Mouse (Mus musculus) A20 (cell line): ENCODE data around the gene Col6a2.

Source experiments
- DNase-seq: peaks from one replicate; pipeline ENCODE4 v3.0.0-alpha.2; 2011; ENCODE audit warnings: low read depth, low spot score

Col6a2 gene

GRCm38 (mm10) chr10:76622928-76623680, at the start of gene Col6a2:
Col6a2 (minus strand) TSS chr10:76623630.
- DNase-seq, result peak; percentile 53

DNA sequence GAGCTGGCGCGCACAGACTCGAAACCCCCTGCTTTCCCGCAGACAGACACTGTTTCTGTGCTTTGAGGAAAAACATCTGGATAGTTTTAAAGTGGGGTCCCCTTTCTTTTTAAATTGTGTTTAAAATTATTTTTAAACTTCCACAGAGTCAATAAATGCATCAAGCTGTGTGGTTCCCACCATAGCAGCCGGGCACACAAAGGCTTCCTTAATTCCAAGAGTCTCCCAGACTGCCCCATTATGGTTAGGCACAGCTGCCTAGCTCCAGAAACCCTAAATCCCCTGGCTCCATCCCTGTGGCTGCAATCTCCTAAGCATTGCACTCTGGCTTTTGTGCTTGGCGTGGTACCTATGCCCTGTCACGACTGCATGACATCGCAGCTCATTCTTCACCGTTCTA, 48.5 kb upstream of the Col6a2 start:
- no peak for DNase-seq

DNA sequence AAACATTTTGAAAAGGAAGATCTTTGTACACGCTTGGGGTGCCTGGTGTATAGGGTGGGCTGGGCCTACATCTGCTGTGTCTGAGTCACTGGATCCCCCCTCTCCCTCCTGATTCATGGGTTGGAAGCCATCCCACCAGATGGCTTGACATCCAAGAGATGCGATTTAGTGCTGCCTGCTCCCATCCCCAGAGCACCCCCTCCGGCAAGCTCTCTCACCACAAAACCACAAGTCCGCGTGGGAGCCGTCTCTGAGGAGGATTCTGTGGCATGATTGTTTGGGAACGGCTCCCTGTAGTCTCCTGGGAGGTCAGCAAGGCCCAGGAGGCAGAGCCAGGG, 45.5 kb upstream of the Col6a2 start:
- no peak for DNase-seq

GRCm38 (mm10) chr10:76668261-76668946, 45.0 kb upstream of the Col6a2 start:
- no peak for DNase-seq

GRCm38 (mm10) chr10:76667197-76667805, 43.9 kb upstream of the Col6a2 start:
- no peak for DNase-seq

DNA sequence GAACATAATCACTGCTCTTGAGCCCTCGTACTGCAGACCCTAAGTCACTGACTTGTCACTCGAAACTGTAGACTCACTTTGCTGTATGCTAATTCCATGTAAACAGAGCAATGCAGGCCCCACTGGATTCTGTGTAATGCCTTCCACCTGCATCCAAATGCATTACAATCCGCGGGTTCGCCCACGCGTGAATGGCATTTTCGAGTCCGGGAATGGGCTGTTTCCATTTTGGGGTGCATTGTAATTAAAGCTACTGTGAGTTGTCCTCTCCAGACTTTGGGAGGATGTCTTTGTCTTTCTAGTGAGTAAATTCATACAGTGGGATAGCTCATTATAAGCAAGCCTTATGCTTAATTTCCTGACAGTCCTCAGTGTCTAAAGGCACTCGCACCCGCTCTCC, 42.1 kb upstream of the Col6a2 start:
- DNase-seq, result no peak

- no peak for DNase-seq
Observed at GRCm38 (mm10) chr10:76664156-76665115, 41.0 kb upstream of the Col6a2 start.

DNA sequence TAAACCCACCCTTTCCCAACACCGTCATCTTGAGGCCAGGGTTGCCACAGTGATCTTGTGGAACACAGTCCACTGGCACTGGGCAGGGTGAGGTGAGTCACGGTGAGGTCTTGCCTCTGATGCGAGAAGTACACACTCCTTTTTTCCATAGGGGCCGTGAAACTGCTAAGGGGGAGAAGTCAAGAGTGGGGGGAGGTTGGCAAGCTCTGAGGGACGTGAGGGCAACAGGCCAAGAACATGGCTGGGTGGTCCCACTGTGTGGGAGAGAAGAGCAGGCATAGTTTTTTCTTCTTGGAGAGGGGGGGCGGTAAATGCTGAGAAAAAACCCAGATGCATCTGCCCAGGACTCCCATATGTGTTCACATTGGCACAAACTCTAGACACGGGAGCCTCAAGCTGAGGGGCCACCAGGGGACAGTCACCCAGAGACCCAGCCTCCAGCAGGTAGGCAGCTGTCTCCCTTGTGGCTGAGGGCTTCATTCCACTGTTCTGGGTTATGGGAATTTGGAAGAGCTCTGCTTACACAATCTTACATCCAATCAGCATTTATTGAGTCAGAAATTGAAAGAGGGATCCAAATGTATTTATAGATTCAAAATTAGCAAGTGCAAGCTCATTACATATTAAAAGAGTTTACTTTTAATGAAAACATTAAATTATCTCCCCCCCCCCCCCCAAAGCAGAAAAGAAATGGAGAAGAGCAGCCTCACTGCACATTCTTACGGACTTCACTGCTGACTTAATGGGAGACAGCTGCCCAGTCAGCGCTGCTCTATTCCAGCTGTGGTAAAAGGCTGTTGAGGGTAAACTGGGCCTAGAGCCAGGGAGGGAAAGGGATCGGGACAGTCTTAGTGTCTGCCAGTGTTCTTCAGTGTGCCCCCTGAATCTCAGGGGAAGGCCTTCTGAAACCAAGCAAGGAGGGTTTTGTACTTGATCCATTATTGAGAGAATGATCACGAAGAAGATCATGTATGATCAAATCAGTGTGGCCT, 30.2 kb upstream of the Col6a2 start:
- DNase-seq, result no peak

- DNase-seq, result no peak
Observed at GRCm38 (mm10) chr10:76650662-76651342, 27.4 kb upstream of the Col6a2 start.

DNA sequence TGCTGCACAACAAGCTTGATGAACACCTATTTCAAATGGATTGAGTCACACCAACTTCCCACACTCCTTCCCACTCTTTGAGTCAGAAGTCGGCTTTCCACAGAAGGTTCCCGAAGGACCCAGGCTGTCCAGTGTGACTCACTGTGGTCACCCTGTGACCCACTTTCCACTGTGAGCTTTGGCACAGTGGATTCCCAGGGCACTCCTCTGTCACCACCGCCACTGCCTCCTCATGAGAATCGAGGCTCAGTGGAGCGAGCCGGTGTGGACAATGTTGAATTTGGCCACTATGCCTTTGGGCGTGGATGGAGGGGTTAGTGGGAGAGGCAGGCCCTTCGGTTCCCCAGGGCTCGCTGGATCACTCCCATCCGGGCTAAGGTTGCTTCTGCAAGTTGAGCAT, 25.3 kb upstream of the Col6a2 start:
- no peak for DNase-seq

DNA sequence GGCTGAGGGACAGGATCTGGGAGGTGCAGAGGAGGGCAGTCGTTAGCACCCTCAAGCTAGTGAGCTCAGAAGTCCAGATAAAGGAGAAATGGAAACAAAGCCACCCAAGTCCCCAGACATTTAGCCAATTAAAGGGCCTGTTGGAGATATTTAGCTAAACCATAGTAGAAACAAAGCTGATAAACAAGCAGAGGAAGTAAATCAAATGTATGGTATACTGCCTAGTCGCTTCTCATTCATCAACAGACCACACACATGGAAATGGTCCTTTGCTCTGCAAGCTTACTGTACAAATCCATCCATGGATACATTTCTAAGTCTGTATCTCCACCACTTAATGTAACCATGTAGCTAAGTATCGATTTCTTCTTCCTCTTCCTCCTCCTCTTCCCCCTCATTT, 24.0 kb upstream of the Col6a2 start:
- no peak for DNase-seq

- no peak for DNase-seq
Observed at GRCm38 (mm10) chr10:76645686-76646085, 22.3 kb upstream of the Col6a2 start.

GRCm38 (mm10) chr10:76645066-76645465, 21.6 kb upstream of the Col6a2 start:
- no peak for DNase-seq

DNA sequence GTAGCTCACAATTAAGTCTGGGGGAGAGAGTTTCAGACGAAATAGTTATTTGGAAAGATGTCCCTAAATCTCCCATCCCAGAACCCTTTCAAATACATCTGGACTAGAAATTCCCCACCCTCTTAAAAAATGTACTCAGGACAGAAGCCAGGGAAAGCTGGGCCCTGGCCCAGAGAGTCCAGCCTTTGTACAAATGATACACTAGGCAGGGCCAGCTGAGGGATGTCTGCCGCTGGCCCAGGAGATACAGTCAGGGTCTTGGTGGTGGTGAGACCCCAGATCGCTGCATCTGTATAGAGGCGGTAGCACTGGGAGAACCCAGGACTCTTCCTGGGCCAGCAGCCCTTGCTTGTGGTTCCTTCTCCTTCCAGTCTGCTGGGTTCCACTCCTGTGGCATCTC, 20.6 kb upstream of the Col6a2 start:
- no peak for DNase-seq

- DNase-seq, result no peak
Observed at GRCm38 (mm10) chr10:76643446-76643845, 20.0 kb upstream of the Col6a2 start.

GRCm38 (mm10) chr10:76642628-76643434, 19.4 kb upstream of the Col6a2 start:
- no peak for DNase-seq

DNA sequence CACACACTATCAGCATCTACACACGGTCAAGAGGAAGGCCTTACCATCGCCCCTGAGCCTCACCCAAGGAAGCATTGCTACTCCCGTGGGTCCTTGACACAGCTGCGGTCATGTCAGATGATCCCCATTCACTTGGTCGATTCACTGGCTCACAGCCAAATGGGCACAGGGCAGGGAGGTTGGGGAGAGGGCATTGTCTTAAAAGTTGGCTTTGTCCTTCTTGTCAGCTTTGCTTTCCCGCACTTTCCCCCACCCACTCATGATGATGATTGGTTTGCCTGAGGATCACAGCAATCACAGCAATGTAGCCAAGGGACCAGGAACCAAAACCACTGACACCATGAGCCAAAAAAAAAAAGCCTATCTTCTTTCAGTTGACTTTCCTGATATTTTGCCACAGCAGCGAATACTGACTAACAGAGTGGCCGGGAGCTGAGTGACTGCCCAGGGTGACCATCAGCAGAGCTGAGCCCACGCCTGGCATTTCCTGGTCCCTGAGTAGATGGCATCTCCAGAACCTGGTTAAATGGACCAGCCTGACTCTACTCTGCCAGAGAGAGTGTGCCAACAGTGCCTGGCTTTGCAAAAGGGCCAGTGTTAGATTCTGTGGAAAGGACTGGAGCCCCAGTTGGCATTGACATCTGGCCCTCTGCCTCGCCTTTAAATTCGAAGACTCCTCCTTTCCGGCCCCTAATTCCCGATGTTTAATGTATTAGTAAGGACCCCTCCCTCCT, 18.6 kb upstream of the Col6a2 start:
- no peak for DNase-seq

DNA sequence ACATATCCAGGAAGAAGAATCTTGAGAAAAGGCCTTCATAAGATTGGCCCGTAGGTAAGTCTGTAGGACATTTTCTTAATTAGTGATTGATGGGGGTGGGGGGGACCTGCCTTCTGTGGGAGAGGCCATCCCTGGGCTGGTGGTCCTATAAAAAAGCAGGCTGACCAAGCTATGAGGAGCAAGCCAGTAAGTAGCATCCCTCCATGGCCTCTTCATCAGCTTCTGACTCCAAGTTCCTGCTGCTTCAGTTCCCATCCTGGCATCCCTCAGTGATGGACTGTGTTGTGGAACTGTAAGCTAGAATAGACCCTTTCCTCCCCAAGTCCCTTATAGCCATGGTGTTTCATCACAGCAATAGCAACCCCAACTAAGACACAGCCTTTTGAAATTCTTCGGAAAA, 16.5 kb upstream of the Col6a2 start:
- no peak for DNase-seq
